Mouse (Mus musculus) forebrain, embryonic 16.5 days (tissue): Measurements from ENCODE around the gene Npepl1. TPM values are rescaled to one million over a fixed set of nuclear protein-coding genes. Genes with fewer than 3 reads are reported as not detected.

Experiments
- ATAC-seq: fragments of 200-750 bp; cut with Nextera tagmentation; 2 replicates; pipeline ENCODE4 v1.8.0; 2017; ENCODE audit warnings: mild to moderate bottlenecking, moderate library complexity
- H3K27ac ChIP-seq: fragments of 300-500 bp; sonication (generic); 2 replicates; pipeline ENCODE4 v1.5.1; 2014; ENCODE audit warnings: low read length, control low read depth
- H3K27me3 ChIP-seq: fragments of 300-500 bp; sonication (generic); replicated peaks from 2 replicates; pipeline ENCODE4 v1.6.1; 2014; ENCODE audit warnings: low read length; ENCODE audit not compliant: control insufficient read depth, insufficient read depth
- H3K36me3 ChIP-seq: fragments of 300-500 bp; sonication (generic); 2 replicates; pipeline ENCODE4 v1.6.1; 2014; ENCODE audit not compliant: control insufficient read depth, insufficient read depth
- H3K4me1 ChIP-seq: fragments of 300-500 bp; sonication (generic); replicated peaks from 2 replicates; pipeline ENCODE4 v1.6.1; 2014; ENCODE audit warnings: low read length; ENCODE audit not compliant: control insufficient read depth, insufficient read depth
- H3K4me2 ChIP-seq: fragments of 300-500 bp; sonication (generic); 2 replicates; pipeline ENCODE4 v1.6.1; 2014; ENCODE audit warnings: mild to moderate bottlenecking, low read length, control low read depth
- H3K4me3 ChIP-seq: fragments of 300-500 bp; sonication (generic); replicated peaks from 2 replicates; pipeline ENCODE4 v1.5.1; 2014; ENCODE audit warnings: mild to moderate bottlenecking, low read length, control low read depth
- H3K9ac ChIP-seq: fragments of 300-500 bp; sonication (generic); replicated peaks from 2 replicates; pipeline ENCODE4 v1.6.1; 2014; ENCODE audit warnings: low read depth, low read length, control low read depth
- H3K9me3 ChIP-seq: fragments of 300-500 bp; sonication (generic); 2 replicates; pipeline ENCODE4 v1.6.1; 2016; ENCODE audit warnings: low read length; ENCODE audit not compliant: control insufficient read depth
- WGBS: fragments of 180-500 bp; shearing (Covaris S2); extraction: QIAGEN DNeasy Blood & Tissue Kit; methylation state at CpG from one replicate; pipeline ENCODE4 v1.1.7; 2014; 5-methylcytosine and 5-hydroxymethylcytosine counted together
- polyA plus RNA-seq: library from polyadenylated mRNA; unstranded; fragments of >200 nt; fragmentation: Nextera tagmentation; extraction: Ambion mirVana; gene quantifications from 2 replicates; pipeline ENCODE4 v1.2.1, GENCODE M21; 2015

The Npepl1 gene
- polyA plus RNA-seq, 1 experiment from 2014 or later: 19.3 TPM

- Histone ChIP-seq H3K4me2 (no peak overlapping the region), H3K9me3 (no peaks in the 10 kb centered on the region), H3K27ac (no peak overlapping the region), H3K36me3 (peaks cover 4% of the 10 kb centered on the region), H3K4me1 (no peaks in the 10 kb centered on the region), H3K27me3 (no peaks in the 10 kb centered on the region), H3K9ac (no peak overlapping the region), H3K4me3 (no peak overlapping the region)
- 95% methylated on average over 19 of the region's 19 CpGs for WGBS
- no peak for ATAC-seq
Measured at GRCm38 (mm10) chr2:174120631-174121030, 10.5 kb downstream of the Npepl1 start.

GRCm38 (mm10) chr2:174121411-174121947 is 11.3 kb downstream of the Npepl1 start:
- Histone ChIP-seq H3K36me3 (peaks cover 4% of the 10 kb centered on the region), H3K4me3 (no peak overlapping the region), H3K4me2 (no peak overlapping the region), H3K9me3 (no peaks in the 10 kb centered on the region), H3K27ac (no peak overlapping the region), H3K27me3 (no peaks in the 10 kb centered on the region), H3K4me1 (peaks cover 3% of the 10 kb centered on the region), H3K9ac (no peak overlapping the region)
- 77% methylated on average over 12 of the region's 12 CpGs for WGBS
- ATAC-seq: no peak

DNA sequence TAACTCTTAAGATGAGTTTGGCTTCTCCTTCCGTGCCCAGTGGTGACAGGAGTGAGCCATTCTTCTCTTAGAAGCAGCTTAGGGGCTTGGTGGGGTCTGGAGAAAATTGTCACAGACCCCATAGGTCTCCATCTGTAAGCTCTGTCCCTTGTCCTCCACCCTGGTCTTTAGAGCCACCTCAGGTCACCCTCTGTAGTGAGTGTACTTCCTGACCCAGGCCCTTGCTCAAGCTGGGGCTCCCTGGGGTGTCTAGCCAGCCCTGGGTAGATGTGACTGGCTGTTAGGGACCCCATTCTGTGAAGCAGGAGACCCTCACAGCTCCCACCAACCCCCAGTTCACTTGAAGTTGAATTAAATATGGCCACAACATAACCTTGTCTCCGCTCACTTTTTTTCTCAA is 12.2 kb downstream of the Npepl1 start:
- H3K9ac ChIP-seq: no peak overlapping the region
- no peak for ATAC-seq
- peaks cover 4% of the 10 kb centered on the region for H3K36me3 ChIP-seq
- no peaks in the 10 kb centered on the region for H3K9me3 ChIP-seq
- H3K27me3 ChIP-seq: no peaks in the 10 kb centered on the region
- H3K4me1 ChIP-seq: peaks cover 12% of the 10 kb centered on the region
- no peak overlapping the region for H3K4me3 ChIP-seq
- 98% methylated on average over 2 of the region's 2 CpGs for WGBS
- no peak overlapping the region for H3K4me2 ChIP-seq
- no peak overlapping the region for H3K27ac ChIP-seq

DNA sequence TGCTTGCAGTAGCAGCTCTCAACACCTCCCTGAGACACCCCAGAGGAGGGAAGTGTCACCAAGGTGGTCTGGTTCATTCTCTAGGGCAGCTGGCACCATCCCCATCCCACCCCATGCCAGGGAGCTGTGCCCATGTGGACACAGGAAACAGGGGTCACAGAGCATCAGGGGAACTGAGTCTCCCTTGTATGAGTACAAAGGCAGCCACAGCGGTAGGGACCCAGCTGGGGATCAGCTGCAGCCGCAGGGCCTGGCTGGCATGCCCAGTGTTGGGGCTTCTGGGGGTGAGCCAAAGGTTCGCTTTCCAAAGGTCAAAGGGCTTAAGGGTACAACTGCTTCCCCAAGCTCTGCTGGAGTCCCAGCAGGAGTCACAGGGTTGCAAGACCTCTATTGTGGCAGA is 13.6 kb downstream of the Npepl1 start:
- no peaks in the 10 kb centered on the region for H3K27me3 ChIP-seq
- ATAC-seq: no peak
- H3K9ac ChIP-seq: no peak overlapping the region
- H3K36me3 ChIP-seq: peaks cover 4% of the 10 kb centered on the region
- no peaks in the 10 kb centered on the region for H3K9me3 ChIP-seq
- no peak overlapping the region for H3K4me3 ChIP-seq
- H3K4me2 ChIP-seq: no peak overlapping the region
- WGBS: 78% methylated on average over 3 of the region's 3 CpGs
- H3K4me1 ChIP-seq: peaks cover 13% of the 10 kb centered on the region
- no peak overlapping the region for H3K27ac ChIP-seq

DNA sequence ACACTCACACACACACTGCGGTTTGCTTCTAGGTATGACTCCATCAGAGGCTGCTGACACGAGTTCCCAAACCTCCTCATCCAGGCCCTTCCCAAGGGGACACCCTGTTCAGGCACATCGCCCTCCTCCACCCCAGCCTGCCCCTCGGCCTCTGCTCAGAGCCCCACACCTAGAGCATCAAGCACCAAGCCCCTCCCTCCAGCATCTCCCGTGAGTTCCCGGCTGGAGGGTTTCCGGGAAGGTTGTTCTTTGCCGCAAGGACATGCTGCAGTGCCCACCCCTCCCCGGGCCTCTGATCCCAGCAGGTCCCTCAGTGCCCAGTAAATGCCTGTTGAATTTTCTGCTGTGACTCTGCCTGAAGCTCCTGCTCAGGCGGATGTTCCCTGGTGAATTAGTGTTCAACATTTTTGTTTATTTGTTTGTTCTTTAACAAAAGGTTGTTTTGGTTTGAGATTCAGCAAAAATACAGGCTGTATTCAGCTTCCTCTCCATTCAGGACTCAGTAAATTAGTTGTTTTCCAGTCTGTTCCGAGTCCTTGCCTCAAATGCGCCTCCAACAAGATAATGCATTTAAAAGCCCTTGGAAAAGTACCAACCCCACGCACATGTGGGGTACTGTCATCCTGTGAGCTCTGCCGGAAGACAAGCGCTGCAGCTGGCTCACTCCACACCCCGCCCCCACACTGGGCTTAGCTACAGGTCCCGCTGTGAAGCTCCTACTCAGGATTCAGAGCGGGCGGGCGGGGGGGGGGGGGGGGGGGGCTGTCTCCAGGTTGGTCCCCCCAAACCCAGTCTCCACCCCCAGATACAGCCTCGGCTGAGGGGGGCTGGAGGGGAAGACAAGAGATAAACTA is 16.6 kb downstream of the Npepl1 start:
- Histone ChIP-seq H3K36me3 (no peaks in the 10 kb centered on the region; the same call in 1 of the 2 replicates), H3K4me2 (peak overlapping the region; percentile 36), H3K9me3 (no peaks in the 10 kb centered on the region), H3K27ac (no peak overlapping the region), H3K4me3 (no peak overlapping the region), H3K9ac (no peak overlapping the region), H3K4me1 (peaks cover 13% of the 10 kb centered on the region), H3K27me3 (no peaks in the 10 kb centered on the region)
- ATAC-seq: peak; percentile 83
- WGBS: 12% methylated on average over 19 of the region's 21 CpGs

DNA sequence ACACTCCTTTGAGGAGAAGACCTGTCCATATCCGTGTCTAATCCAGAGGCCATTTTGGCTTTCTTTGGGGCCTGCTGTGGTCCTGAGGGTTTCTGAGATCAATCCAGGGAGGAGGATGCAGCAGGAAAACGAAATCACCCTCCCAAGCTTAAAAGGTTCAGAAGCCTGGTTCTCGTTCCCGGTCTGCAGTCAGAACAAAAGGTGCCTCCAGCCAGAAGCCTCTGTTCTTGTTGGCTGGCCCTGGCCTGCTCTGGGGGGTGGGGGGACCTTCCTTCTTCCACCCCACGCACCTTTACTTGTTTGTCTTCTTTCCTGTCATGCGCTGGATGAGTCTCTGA is 17.2 kb downstream of the Npepl1 start:
- peak; percentile 18; the same call in 1 of the 2 replicates for ATAC-seq
- Histone ChIP-seq H3K27me3 (no peaks in the 10 kb centered on the region), H3K4me1 (peaks cover 13% of the 10 kb centered on the region), H3K36me3 (no peaks in the 10 kb centered on the region; the same call in 1 of the 2 replicates), H3K4me2 (peak overlapping the region; percentile 36), H3K9me3 (no peaks in the 10 kb centered on the region), H3K9ac (no peak overlapping the region), H3K4me3 (no peak overlapping the region), H3K27ac (no peak overlapping the region)
- 17% methylated on average over 6 of the region's 6 CpGs for WGBS

GRCm38 (mm10) chr2:174128926-174129325 is 18.8 kb downstream of the Npepl1 start:
- no peak overlapping the region for H3K4me2 ChIP-seq
- ATAC-seq: no peak
- H3K36me3 ChIP-seq: no peaks in the 10 kb centered on the region; the same call in 1 of the 2 replicates
- H3K9ac ChIP-seq: no peak overlapping the region
- no peaks in the 10 kb centered on the region for H3K27me3 ChIP-seq
- no peak overlapping the region for H3K4me3 ChIP-seq
- no peaks in the 10 kb centered on the region for H3K9me3 ChIP-seq
- peaks cover 13% of the 10 kb centered on the region for H3K4me1 ChIP-seq
- WGBS: 61% methylated on average over 6 of the region's 6 CpGs
- no peak overlapping the region for H3K27ac ChIP-seq

DNA sequence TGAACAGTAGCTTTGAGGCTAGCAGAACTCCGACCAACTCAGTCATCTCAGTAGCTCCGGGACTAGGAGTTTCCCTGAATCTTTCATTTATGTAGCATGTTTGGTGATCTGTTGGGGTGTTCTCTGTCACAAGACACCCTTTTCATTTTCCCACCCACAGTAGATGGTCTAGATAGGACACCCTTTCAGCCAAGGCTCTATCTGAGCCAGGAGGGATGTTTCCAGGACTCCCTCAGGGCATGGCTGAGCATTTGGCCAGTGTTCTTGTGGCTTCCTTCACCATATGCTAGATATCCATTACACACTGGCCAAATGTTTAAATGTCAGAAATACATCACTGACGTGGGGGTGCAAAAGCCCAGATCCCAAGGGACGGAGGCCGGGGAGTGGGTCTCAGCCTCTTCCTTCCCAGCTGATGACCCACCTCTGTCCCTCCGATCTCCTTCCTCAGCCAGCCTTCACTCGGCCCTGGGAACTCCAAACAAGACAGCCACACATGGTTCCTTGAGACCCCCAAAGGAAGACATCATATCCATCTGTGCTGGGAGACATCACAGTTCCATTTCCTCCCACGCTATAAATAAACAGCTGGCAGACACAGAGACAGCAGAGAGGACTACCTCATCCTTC is 20.4 kb downstream of the Npepl1 start:
- Histone ChIP-seq H3K4me1 (peaks cover 13% of the 10 kb centered on the region), H3K27me3 (no peaks in the 10 kb centered on the region), H3K27ac (no peak overlapping the region), H3K9ac (no peak overlapping the region), H3K4me2 (no peak overlapping the region), H3K4me3 (no peak overlapping the region), H3K9me3 (no peaks in the 10 kb centered on the region), H3K36me3 (no peaks in the 10 kb centered on the region)
- no peak for ATAC-seq
- WGBS: 89% methylated on average over 8 of the region's 8 CpGs

- no peaks in the 10 kb centered on the region for H3K27me3 ChIP-seq
- no peak overlapping the region for H3K4me3 ChIP-seq
- H3K27ac ChIP-seq: no peak overlapping the region
- no peak overlapping the region for H3K4me2 ChIP-seq
- no peaks in the 10 kb centered on the region for H3K9me3 ChIP-seq
- no peaks in the 10 kb centered on the region for H3K36me3 ChIP-seq
- ATAC-seq: no peak
- H3K9ac ChIP-seq: no peak overlapping the region
- 90% methylated on average over 8 of the region's 8 CpGs for WGBS
- H3K4me1 ChIP-seq: no peaks in the 10 kb centered on the region; the same call in 1 of the 2 replicates
Measured at GRCm38 (mm10) chr2:174132413-174132969, 22.3 kb downstream of the Npepl1 start.
